Comparison of ENCODE assay signal across 11 mouse cellular contexts in the genomic region with DNA sequence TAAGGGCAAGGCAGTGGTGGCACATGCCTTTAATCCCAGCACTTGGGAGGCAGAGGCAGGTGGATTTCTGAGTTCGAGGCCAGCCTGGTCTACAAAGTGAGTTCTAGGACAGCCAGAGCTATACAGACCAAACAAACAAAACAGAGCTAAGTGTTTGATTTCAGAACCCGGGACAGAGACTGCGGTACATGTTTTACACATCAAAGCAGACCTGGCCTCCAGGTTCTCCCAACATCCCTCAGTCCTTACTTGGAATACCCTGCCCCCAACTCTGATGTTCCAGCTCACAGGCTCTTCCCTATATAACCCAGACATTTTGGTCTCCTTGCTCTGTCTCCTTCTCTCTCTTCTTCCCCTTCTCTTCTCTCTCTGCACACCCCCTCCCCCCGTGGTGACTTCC. TPM values are rescaled to one million over a fixed set of nuclear protein-coding genes. Genes with fewer than 3 reads are reported as not detected.
"Had no signal": no experiment of that assay in that cellular context is flagged by ENCODE, and none has a peak within 500 bp of the region (broad histone marks: within the 10 kb centered on the region; RNA-seq: fewer than 3 reads in every experiment).

No protein-coding gene starts in this region.

RNA-seq across cellular contexts. Expression of a gene that starts 45.2 kb away (rescaled TPM):
- total RNA-seq: megakaryocyte progenitor cell, adult 5-6 weeks; megakaryocyte, adult 5-6 weeks; megakaryocyte-erythroid progenitor cell, adult 5-6 weeks; monocyte, adult 5-6 weeks had no signal

RNA-seq across cellular contexts. Expression of a gene that starts 45.5 kb away (rescaled TPM):
- total RNA-seq: left cerebral cortex, postnatal 10 days; left cerebral cortex, postnatal 14 days; left cerebral cortex, postnatal 25 days; left cerebral cortex, postnatal 36 days; left cerebral cortex, postnatal 4 days; liver, adult 2 months; megakaryocyte progenitor cell, adult 5-6 weeks; megakaryocyte, adult 5-6 weeks; megakaryocyte-erythroid progenitor cell, adult 5-6 weeks; midbrain, postnatal 0 days; monocyte, adult 5-6 weeks had no signal
